Mouse (Mus musculus): ENCODE results near the gene Gm17359.
A peak's percentile ranks its signal among the peaks of the same experiment; 100 is the strongest.

Gene Gm17359

DNA sequence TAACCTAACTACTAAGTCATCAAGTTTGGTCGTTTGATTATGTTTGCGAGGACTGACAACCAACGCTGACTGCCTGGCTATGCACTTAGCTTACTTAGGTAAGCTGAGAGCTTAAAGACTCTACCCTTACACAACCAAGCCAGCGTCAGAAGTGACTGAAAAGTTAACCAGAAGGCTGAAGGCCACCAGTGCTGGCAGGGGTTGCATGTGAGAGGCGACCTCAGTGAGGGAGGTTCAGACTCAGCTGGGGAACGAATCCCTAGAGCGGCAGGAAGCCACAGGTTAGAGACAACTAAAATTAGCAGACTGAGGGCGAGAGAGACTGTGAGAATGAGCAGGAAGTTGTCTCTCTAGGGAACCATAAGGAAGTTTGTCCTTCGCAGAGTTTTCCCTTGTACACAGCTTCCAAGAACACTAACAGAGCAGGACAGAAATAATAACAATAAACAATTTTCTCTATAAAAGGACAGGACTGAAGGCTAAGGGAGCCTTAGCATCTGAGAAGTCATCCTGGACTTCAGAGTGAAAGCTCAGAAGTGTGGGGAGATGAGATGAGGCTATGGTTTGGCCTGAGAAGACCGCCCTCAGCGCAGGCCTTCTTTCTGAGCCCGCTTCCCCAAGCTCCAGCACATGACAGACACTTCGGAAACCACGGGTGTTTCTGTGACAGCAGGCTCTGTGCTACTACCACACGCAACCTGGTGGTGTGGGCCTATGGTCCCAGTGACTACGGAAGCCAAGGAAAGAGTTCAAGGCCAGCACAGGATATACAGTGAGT is 148.0 kb downstream of the Gm17359 start:
- DNase-seq, result no peak

DNA sequence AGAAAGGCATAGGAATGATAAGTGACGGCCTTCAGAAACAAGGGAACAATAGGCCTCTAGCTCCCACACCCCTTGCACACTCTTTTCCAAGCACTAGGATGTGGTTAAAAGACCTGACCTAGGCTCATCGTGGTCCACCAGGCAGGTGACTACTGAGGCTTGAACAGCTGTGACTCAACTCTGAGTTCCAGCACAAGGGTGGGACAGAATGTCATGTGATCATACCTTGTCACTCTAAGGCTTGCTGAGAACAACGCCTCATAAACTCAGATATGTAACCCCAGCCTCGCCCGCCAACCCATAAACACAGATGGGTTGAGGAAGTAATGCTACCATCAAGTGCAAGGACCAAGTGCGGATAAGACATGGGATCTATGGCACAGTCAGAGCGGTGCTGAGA is 151.6 kb downstream of the Gm17359 start:
- no peak for DNase-seq

- no peak for DNase-seq
Measured at GRCm38 (mm10) chr3:79490102-79490501, 153.6 kb downstream of the Gm17359 start.

- DNase-seq, result no peak
Measured at GRCm38 (mm10) chr3:79491614-79492013, 155.2 kb downstream of the Gm17359 start.

DNA sequence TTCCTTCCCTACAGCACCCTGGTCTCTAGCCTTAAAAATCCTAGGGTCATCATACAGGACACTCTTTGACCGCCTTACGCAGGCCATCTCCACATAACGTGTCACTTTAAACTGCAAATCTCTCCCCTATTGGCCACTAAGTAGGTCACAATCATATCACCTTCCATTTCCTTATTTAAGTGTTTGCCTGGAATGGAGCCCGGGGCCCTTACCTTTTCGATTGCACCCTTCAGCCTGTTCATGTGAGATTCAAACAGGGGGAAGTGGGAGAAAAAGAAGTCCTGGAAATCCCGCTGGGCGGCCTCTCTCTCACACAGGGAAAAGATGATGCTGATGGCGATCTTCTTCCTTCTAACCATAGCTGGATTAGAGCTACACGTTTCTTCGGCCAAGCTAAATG is 156.6 kb downstream of the Gm17359 start:
- DNase-seq, result peak; percentile 76 to 78

DNA sequence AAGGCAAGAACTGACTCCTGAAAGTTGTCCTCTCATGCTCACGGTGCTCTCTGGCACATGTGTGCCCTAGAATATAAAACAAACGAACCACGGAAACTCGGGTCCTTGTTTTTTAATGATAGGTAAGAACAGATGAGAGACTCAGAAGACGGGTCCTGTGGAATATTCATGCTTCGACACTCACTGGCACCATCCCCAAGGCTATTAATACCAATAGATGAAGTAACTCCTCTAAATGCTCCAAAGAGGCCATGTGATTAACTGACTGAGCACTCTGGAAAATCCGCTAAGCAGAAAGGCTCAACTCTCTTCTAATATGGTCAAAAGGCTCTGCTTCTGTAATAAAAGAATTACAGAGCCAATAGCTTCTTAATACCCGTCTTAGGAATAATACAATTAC is 157.6 kb downstream of the Gm17359 start:
- no peak for DNase-seq

DNA sequence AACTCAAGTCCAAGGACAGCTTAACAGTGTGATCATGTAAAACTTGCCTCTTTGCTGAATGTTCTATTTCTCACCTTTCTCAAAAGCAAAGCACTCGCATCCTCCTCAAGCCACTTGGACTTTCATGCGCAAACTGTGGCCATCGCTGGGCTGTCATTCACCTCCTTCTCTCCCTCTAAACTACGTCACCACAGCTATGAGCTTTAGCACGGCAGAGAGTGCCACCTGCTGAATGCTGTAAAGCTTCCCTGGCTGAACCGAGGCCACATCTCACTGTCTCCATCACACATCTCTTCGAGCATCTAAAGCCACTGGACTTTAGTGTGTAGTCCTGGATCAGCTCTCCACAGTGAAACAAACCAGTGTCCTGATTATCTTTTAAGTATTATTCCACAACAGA is 158.7 kb downstream of the Gm17359 start:
- DNase-seq, result no peak

- peak in 1 of 2 experiments; percentile 33 for DNase-seq
Measured at GRCm38 (mm10) chr3:79496668-79497067, 160.2 kb downstream of the Gm17359 start.

- peak; percentile 19 to 43 for DNase-seq
Measured at GRCm38 (mm10) chr3:79500279-79500678, 163.8 kb downstream of the Gm17359 start.

DNA sequence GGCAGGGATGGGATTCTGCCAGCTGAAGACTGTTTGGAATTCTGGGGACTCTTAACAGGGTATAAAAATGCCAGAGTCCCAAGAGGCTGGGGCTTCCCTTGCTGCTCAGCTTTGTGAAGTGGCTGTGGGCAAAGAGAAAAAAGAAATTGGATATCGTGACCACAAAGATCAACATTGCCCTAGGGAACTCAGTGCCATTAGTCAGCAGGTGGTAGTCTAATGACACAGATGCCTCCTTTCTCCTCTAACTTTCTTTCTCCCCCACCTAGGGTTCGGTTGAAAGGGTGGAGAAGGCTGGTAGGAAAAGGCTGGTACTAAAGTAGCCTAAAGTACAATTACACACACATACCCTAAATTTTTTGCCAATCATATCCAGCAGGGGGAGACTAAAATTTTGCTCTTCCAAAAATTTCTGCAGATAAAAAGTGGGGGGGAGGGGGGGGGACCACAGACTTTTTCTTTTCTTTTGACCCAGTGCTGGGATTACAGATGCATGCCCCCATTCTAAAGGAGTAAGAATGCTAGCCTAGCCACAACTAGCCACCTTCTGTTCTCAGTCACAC is 164.8 kb downstream of the Gm17359 start:
- no peak for DNase-seq

All from lung, postnatal 4 days (tissue).